Mouse (Mus musculus) megakaryocyte progenitor cell, adult 5-6 weeks (primary cell): Measurements from ENCODE around the gene Lingo1. TPM values are rescaled to one million over a fixed set of nuclear protein-coding genes. Genes with fewer than 3 reads are reported as not detected.

Experiments
- ATAC-seq: replicated peaks from 2 replicates; pipeline ENCODE4 v1.8.0; 2016; ENCODE audit warnings: mild to moderate bottlenecking, moderate TSS enrichment, inconsistent platforms; ENCODE audit not compliant: poor library complexity
- total RNA-seq, 2 experiments: library from RNA; stranded (forward) in 1 of 2; stranded (reverse) in 1 of 2; fragments of 157-497, 149-512 nt in 1 of 2; fragments of 200-1000 nt in 1 of 2; gene quantifications; 2 replicates each; pipeline versions ENCODE4 v1.2.3 to v1.2.4; 2015 to 2017

The Lingo1 gene
- total RNA-seq, 2 experiments from 2014 or later = not detected

GRCm38 (mm10) chr9:56609486-56609885 lies 186.8 kb downstream of the Lingo1 start:
- ATAC-seq = no peak

- peak; percentile 83 for ATAC-seq
Observed at GRCm38 (mm10) chr9:56608691-56609351, 187.4 kb downstream of the Lingo1 start.

- ATAC-seq = no peak
Observed at GRCm38 (mm10) chr9:56606082-56606740, 190.1 kb downstream of the Lingo1 start.

GRCm38 (mm10) chr9:56605443-56605806 lies 190.8 kb downstream of the Lingo1 start:
- ATAC-seq = no peak

- no peak for ATAC-seq
Observed at GRCm38 (mm10) chr9:56604797-56605442, 191.3 kb downstream of the Lingo1 start.

GRCm38 (mm10) chr9:56600655-56601054 lies 195.6 kb downstream of the Lingo1 start:
- ATAC-seq = no peak

GRCm38 (mm10) chr9:56592639-56593038 lies 203.6 kb downstream of the Lingo1 start:
- peak; percentile 75 for ATAC-seq

- ATAC-seq = no peak
Observed at GRCm38 (mm10) chr9:56591248-56591888, 204.9 kb downstream of the Lingo1 start.

- no peak for ATAC-seq
Observed at GRCm38 (mm10) chr9:56589762-56590161, 206.5 kb downstream of the Lingo1 start.

- ATAC-seq = no peak
Observed at GRCm38 (mm10) chr9:56584043-56584424, 212.2 kb downstream of the Lingo1 start.

- ATAC-seq = no peak
Observed at GRCm38 (mm10) chr9:56583139-56584042, 212.9 kb downstream of the Lingo1 start.

GRCm38 (mm10) chr9:56582628-56583027 lies 213.6 kb downstream of the Lingo1 start:
- 0 out of 2 replicates have a peak, but pooled peaks have one; percentile 23 for ATAC-seq

- no peak for ATAC-seq
Observed at GRCm38 (mm10) chr9:56581700-56582099, 214.6 kb downstream of the Lingo1 start.

- no peak for ATAC-seq
Observed at GRCm38 (mm10) chr9:56581016-56581415, 215.3 kb downstream of the Lingo1 start.

- no peak for ATAC-seq
Observed at GRCm38 (mm10) chr9:56580101-56580500, 216.2 kb downstream of the Lingo1 start.

- no peak for ATAC-seq
Observed at GRCm38 (mm10) chr9:56577405-56577804, 218.9 kb downstream of the Lingo1 start.

GRCm38 (mm10) chr9:56572534-56573479 lies 223.5 kb downstream of the Lingo1 start:
- no peak for ATAC-seq
